Mouse (Mus musculus) embryonic facial prominence, embryonic 14.5 days (tissue): ENCODE results near the gene Rtn4rl1. TPM values are rescaled to one million over a fixed set of nuclear protein-coding genes. Genes with fewer than 3 reads are reported as not detected.

Source experiments
- ATAC-seq: fragments of 200-750 bp; cut with Nextera tagmentation; 2 replicates; pipeline ENCODE4 v1.8.0; 2017; ENCODE audit warnings: low read depth, moderate number of reproducible peaks, moderate TSS enrichment
- DNase-seq: peaks from one replicate; pipeline ENCODE4 v3.0.0-alpha.2; 2015; ENCODE audit warnings: low spot score
- H3K27ac ChIP-seq: fragments of 300-500 bp; sonication (generic); replicated peaks from 2 replicates; pipeline ENCODE4 v1.5.1; 2014; ENCODE audit warnings: low read depth, mild to moderate bottlenecking, low read length, moderate library complexity
- H3K27me3 ChIP-seq: fragments of 300-500 bp; sonication (generic); replicated peaks from 2 replicates; pipeline ENCODE4 v1.6.1; 2014; ENCODE audit warnings: low read length; ENCODE audit not compliant: control insufficient read depth, insufficient read depth
- H3K36me3 ChIP-seq: fragments of 300-500 bp; sonication (generic); 2 replicates; pipeline ENCODE4 v1.6.1; 2014; ENCODE audit warnings: low read length, mixed read lengths; ENCODE audit not compliant: control insufficient read depth, insufficient read depth
- H3K4me1 ChIP-seq: fragments of 300-500 bp; sonication (generic); 2 replicates; pipeline ENCODE4 v1.6.1; 2014; ENCODE audit warnings: antibody characterized with exemption, low read length; ENCODE audit not compliant: control insufficient read depth, insufficient read depth
- H3K4me2 ChIP-seq: fragments of 300-500 bp; sonication (generic); 2 replicates; pipeline ENCODE4 v1.6.1; 2014; ENCODE audit warnings: low read depth, mild to moderate bottlenecking, low read length, moderate library complexity, mixed read lengths
- H3K4me3 ChIP-seq: fragments of 300-500 bp; sonication (generic); 2 replicates; pipeline ENCODE4 v1.5.1; 2014; ENCODE audit warnings: low read depth, mild to moderate bottlenecking, low read length
- H3K9ac ChIP-seq: fragments of 300-500 bp; sonication (generic); 2 replicates; pipeline ENCODE4 v1.6.1; 2014; ENCODE audit warnings: low read depth, mild to moderate bottlenecking, low read length, moderate library complexity, mixed read lengths
- H3K9me3 ChIP-seq: fragments of 300-500 bp; sonication (generic); 2 replicates; pipeline ENCODE4 v1.6.1; 2016; ENCODE audit warnings: low read length; ENCODE audit not compliant: control insufficient read depth
- WGBS: fragments of 180-500 bp; shearing (Covaris S2); extraction: QIAGEN DNeasy Blood & Tissue Kit; methylation state at CpG from one replicate; pipeline ENCODE4 v1.1.7; 2014; 5-methylcytosine and 5-hydroxymethylcytosine counted together
- polyA plus RNA-seq: library from polyadenylated mRNA; unstranded; fragments of >200 nt; fragmentation: Nextera tagmentation; extraction: Ambion mirVana; gene quantifications from 2 replicates; pipeline ENCODE4 v1.2.1, GENCODE M21; 2014

Rtn4rl1 gene
- polyA plus RNA-seq, 1 experiment from 2014 or later = 4.9 TPM

- Histone ChIP-seq H3K4me3 (no peak overlapping the region), H3K4me1 (0 out of 2 replicates have a peak, but pooled peaks cover 10% of the 10 kb centered on the region), H3K9ac (no peak overlapping the region), H3K27ac (peak overlapping the region; percentile 9; the same call in 1 of the 2 replicates), H3K36me3 (peaks cover 62% of the 10 kb centered on the region), H3K9me3 (no peaks in the 10 kb centered on the region), H3K27me3 (peaks cover 32% of the 10 kb centered on the region), H3K4me2 (no peak overlapping the region)
- DNase-seq (peak; percentile 51), ATAC-seq (peak; percentile 35; the same call in 1 of the 2 replicates)
- 38% methylated on average over 4 of the region's 4 CpGs for WGBS
These were observed 32.1 kb upstream of the Rtn4rl1 start for GRCm38 (mm10) chr11:75161417-75162008.

GRCm38 (mm10) chr11:75162591-75163080 is 30.9 kb upstream of the Rtn4rl1 start:
- H3K4me2 ChIP-seq = peak overlapping the region; percentile 93; the same call in 1 of the 2 replicates
- no peak overlapping the region for H3K4me3 ChIP-seq
- H3K27me3 ChIP-seq = peaks cover 44% of the 10 kb centered on the region
- H3K9me3 ChIP-seq = no peaks in the 10 kb centered on the region
- ATAC-seq (no peak), DNase-seq (no peak)
- peak overlapping the region; percentile 46; the same call in 1 of the 2 replicates for H3K27ac ChIP-seq
- WGBS = 84% methylated on average over 12 of the region's 12 CpGs
- H3K4me1 ChIP-seq = peaks cover 8% of the 10 kb centered on the region; the same call in 1 of the 2 replicates
- H3K9ac ChIP-seq = no peak overlapping the region
- peaks cover 73% of the 10 kb centered on the region for H3K36me3 ChIP-seq

GRCm38 (mm10) chr11:75163379-75163778 is 30.2 kb upstream of the Rtn4rl1 start:
- Histone ChIP-seq H3K27me3 (peaks cover 51% of the 10 kb centered on the region), H3K9ac (peak overlapping the region; percentile 78; the same call in 1 of the 2 replicates), H3K4me3 (no peak overlapping the region), H3K36me3 (peaks cover 73% of the 10 kb centered on the region), H3K4me2 (peak overlapping the region; percentile 93; the same call in 1 of the 2 replicates), H3K4me1 (peaks cover 14% of the 10 kb centered on the region; the same call in 1 of the 2 replicates), H3K27ac (peak overlapping the region; percentile 46), H3K9me3 (no peaks in the 10 kb centered on the region)
- ATAC-seq (no peak), DNase-seq (no peak)
- WGBS = 75% methylated on average over 6 of the region's 6 CpGs

GRCm38 (mm10) chr11:75164051-75164450 is 29.5 kb upstream of the Rtn4rl1 start:
- H3K27ac ChIP-seq = peak overlapping the region; percentile 45
- DNase-seq (no peak), ATAC-seq (no peak)
- H3K9me3 ChIP-seq = no peaks in the 10 kb centered on the region
- peak overlapping the region; percentile 78 for H3K9ac ChIP-seq
- WGBS = 62% methylated on average over 2 of the region's 2 CpGs
- H3K36me3 ChIP-seq = peaks cover 73% of the 10 kb centered on the region
- peaks cover 15% of the 10 kb centered on the region; the same call in 1 of the 2 replicates for H3K4me1 ChIP-seq
- peak overlapping the region; percentile 69 for H3K4me3 ChIP-seq
- peaks cover 58% of the 10 kb centered on the region for H3K27me3 ChIP-seq
- peak overlapping the region; percentile 93 for H3K4me2 ChIP-seq

GRCm38 (mm10) chr11:75164750-75165149 is 28.8 kb upstream of the Rtn4rl1 start:
- 23% methylated on average over 14 of the region's 15 CpGs for WGBS
- DNase-seq (no peak), ATAC-seq (no peak)
- Histone ChIP-seq H3K27ac (peak overlapping the region; percentile 82), H3K4me1 (peaks cover 17% of the 10 kb centered on the region; the same call in 1 of the 2 replicates), H3K4me3 (peak overlapping the region; percentile 69), H3K36me3 (peaks cover 67% of the 10 kb centered on the region), H3K9ac (peak overlapping the region; percentile 78), H3K9me3 (no peaks in the 10 kb centered on the region), H3K4me2 (peak overlapping the region; percentile 93), H3K27me3 (peaks cover 65% of the 10 kb centered on the region)

GRCm38 (mm10) chr11:75165441-75166192 is 28.0 kb upstream of the Rtn4rl1 start:
- ATAC-seq (no peak), DNase-seq (peak; percentile 60)
- Histone ChIP-seq H3K9me3 (no peaks in the 10 kb centered on the region), H3K27me3 (peaks cover 73% of the 10 kb centered on the region), H3K36me3 (peaks cover 62% of the 10 kb centered on the region), H3K4me3 (peak overlapping the region; percentile 69), H3K9ac (peak overlapping the region; percentile 78), H3K4me2 (peak overlapping the region; percentile 93), H3K27ac (peak overlapping the region; percentile 82), H3K4me1 (peaks cover 22% of the 10 kb centered on the region; the same call in 1 of the 2 replicates)
- WGBS = 11% methylated on average over 40 of the region's 54 CpGs

- WGBS = 6% methylated on average over 28 of the region's 55 CpGs
- peak overlapping the region; percentile 78 for H3K9ac ChIP-seq
- no peaks in the 10 kb centered on the region for H3K9me3 ChIP-seq
- peaks cover 80% of the 10 kb centered on the region for H3K27me3 ChIP-seq
- peak overlapping the region; percentile 82 for H3K27ac ChIP-seq
- DNase-seq = no peak
- H3K4me2 ChIP-seq = peak overlapping the region; percentile 93
- peaks cover 62% of the 10 kb centered on the region for H3K36me3 ChIP-seq
- ATAC-seq = no peak
- peaks cover 22% of the 10 kb centered on the region; the same call in 1 of the 2 replicates for H3K4me1 ChIP-seq
- peak overlapping the region; percentile 69 for H3K4me3 ChIP-seq
These were observed 27.3 kb upstream of the Rtn4rl1 start for GRCm38 (mm10) chr11:75166193-75166842.
